Mouse (Mus musculus): ENCODE measurements around the gene Sgca.

DNA sequence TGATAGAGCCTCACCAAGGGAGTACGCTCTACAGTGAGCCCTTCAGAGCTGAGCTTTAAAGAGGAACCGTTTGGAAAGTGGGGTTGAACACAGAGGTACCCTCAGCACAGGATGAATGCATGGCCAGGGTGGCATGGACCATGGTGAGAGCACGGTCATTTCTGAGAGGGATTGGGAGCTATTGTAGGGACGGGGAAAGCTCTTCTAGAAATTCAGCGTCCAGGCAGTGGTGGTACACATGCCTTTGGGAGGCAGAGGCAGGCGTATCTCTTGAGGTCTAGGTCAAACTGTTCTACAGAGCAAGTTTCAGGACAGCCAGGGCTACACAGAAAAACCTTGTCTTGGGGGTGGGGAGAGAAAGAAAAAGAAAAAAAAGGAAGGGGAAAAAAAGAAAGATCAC lies 20.9 kb upstream of the Sgca start:
- TF ChIP-seq EP300 (IDR thresholded peaks at IDR 0.05) (no peak), CTCF (IDR thresholded peaks at IDR 0.05) (no peak)
